Mouse (Mus musculus) liver, adult (tissue): ENCODE data around the gene Inppl1.

Experiments used
- GATA4 ChIP-seq: IDR thresholded peaks from 2 replicates; pipeline ENCODE4 v1.6.1; 2014; ENCODE audit warnings: mild to moderate bottlenecking, low read length; ENCODE audit not compliant: insufficient replicate concordance

Gene Inppl1

GRCm38 (mm10) chr7:101830373-101830772 lies 7.7 kb downstream of the Inppl1 start:
- no peak for TF ChIP-seq GATA4

GRCm38 (mm10) chr7:101823758-101824630 lies 14.0 kb downstream of the Inppl1 start:
- no peak for TF ChIP-seq GATA4

- TF ChIP-seq GATA4, result no peak
Observed at GRCm38 (mm10) chr7:101822836-101823757, 14.9 kb downstream of the Inppl1 start.

- TF ChIP-seq GATA4, result no peak
Observed at GRCm38 (mm10) chr7:101821571-101822501, 16.2 kb downstream of the Inppl1 start.

GRCm38 (mm10) chr7:101820295-101821030 lies 17.6 kb downstream of the Inppl1 start:
- no peak for TF ChIP-seq GATA4

GRCm38 (mm10) chr7:101817861-101818401 lies 20.1 kb downstream of the Inppl1 start, which contains the start of gene Phox2a:
TSS of gene Phox2a (plus strand) at chr7:101818313.
- TF ChIP-seq GATA4, result no peak

GRCm38 (mm10) chr7:101777053-101777452 lies 61.0 kb downstream of the Inppl1 start:
- no peak for TF ChIP-seq GATA4

GRCm38 (mm10) chr7:101772687-101773086 lies 65.3 kb downstream of the Inppl1 start:
- TF ChIP-seq GATA4, result no peak
